Mouse (Mus musculus): Measurements from ENCODE around the gene Spdye4a. TPM values are rescaled to one million over a fixed set of nuclear protein-coding genes. Genes with fewer than 3 reads are reported as not detected.

Spdye4a gene
- total and polyA plus RNA-seq, 3 experiments: not detected

- peak; percentile 52 for DNase-seq (ENCODE audit: extremely low read depth)
- Histone ChIP-seq H3K27me3 (replicated peaks) (no peaks in the 10 kb centered on the region), H3K4me3 (replicated peaks in 1 of 3; ENCODE audit: low read depth in 2 of 3, low read length in 2 of 3, poor library complexity in 1 of 3) (peak within 1 kb of the TSS; percentile 84 to 94 (median 88)), H3K4me1 (ENCODE audit: control insufficient read depth in 1 of 2, insufficient read depth in 2 of 2) (peaks cover 16 to 21% of the 10 kb centered on the region in 2 experiments), H3K9me3 (replicated peaks; ENCODE audit: low read length) (no peaks in the 10 kb centered on the region), H3K4me2 (ENCODE audit: insufficient read depth, low read depth, poor library complexity, severe bottlenecking) (peak within 1 kb of the TSS; percentile 78), H3K36me3 (replicated peaks in 1 of 2; ENCODE audit: control insufficient read depth in 1 of 2, insufficient read depth in 1 of 2, low read length in 1 of 2) (peaks cover 0 to 17% of the 10 kb centered on the region in 2 experiments), H3K27ac (ENCODE audit: insufficient read depth, low read depth) (no peak within 1 kb of the TSS), H3K79me2 (replicated peaks; ENCODE audit: control insufficient read depth, extremely low read depth, insufficient read depth, poor library complexity, severe bottlenecking) (no peaks in the 10 kb centered on the region), H3K9ac (ENCODE audit: insufficient read depth, low read depth) (peak within 1 kb of the TSS; percentile 91)
- dilution Hi-C loops (cut with MboI; ENCODE audit: extremely low pct_ligation_motif_present, extremely low pct_unique_long_range_greater_than_20kb, low sequenced_read_pairs) (no loop called here), in situ Hi-C loops (cut with MboI; ENCODE audit: low pct_ligation_motif_present, low pct_unique_long_range_greater_than_20kb, low sequenced_read_pairs) (no loop called here)
- TF ChIP-seq NELFE (IDR thresholded peaks at IDR 0.05; ENCODE audit: low read depth, low read length): peak; percentile 84
- TF ChIP-seq MYC (IDR thresholded peaks at IDR 0.05; ENCODE audit: low read depth, low read length): no peak
- peak; percentile 21; the same call in 1 of the 2 replicates for TF ChIP-seq NRF1 (IDR thresholded peaks at IDR 0.05; ENCODE audit: low read depth, low read length)
- TF ChIP-seq IRF4 (IDR thresholded peaks at IDR 0.05; ENCODE audit: low read depth, low read length): no peak
- peak; percentile 45 for TF ChIP-seq USF1 (IDR thresholded peaks at IDR 0.05; ENCODE audit: low read depth, low read length)
- TF ChIP-seq SMC3 (IDR thresholded peaks at IDR 0.05; ENCODE audit: low read depth, low read length): no peak
- peak; percentile 58 for TF ChIP-seq MXI1 (IDR thresholded peaks at IDR 0.05; ENCODE audit: low read depth, low read length)
- peak; percentile 65 for TF ChIP-seq HCFC1 (IDR thresholded peaks at IDR 0.05; ENCODE audit: low read depth, low read length)
- TF ChIP-seq RCOR1 (conservative IDR thresholded peaks at IDR 0.05; ENCODE audit: low read depth, low read length): no peak
- no peak for TF ChIP-seq MEF2A (IDR thresholded peaks at IDR 0.05; ENCODE audit: borderline replicate concordance, low read depth, low read length)
- TF ChIP-seq ZNF384 (IDR thresholded peaks at IDR 0.05; ENCODE audit: low read depth, low read length): no peak
- TF ChIP-seq ELF1 (IDR thresholded peaks at IDR 0.05; ENCODE audit: low read depth, low read length): peak; percentile 79
- peak; percentile 79 for TF ChIP-seq ZMIZ1 (IDR thresholded peaks at IDR 0.05; ENCODE audit: low read depth, low read length)
- no peak for TF ChIP-seq JUN (IDR thresholded peaks at IDR 0.05; ENCODE audit: insufficient read depth, low read depth, low read length)
- no peak for TF ChIP-seq UBTF (IDR thresholded peaks at IDR 0.05; ENCODE audit: low read depth, low read length)
- no peak for TF ChIP-seq JUND (conservative IDR thresholded peaks at IDR 0.05; ENCODE audit: low read depth, low read length)
- no peak for TF ChIP-seq PAX5 (IDR thresholded peaks at IDR 0.05; ENCODE audit: low read length)
- no peak; the same call in none of the 2 replicates for TF ChIP-seq TCF12 (IDR thresholded peaks at IDR 0.05; ENCODE audit: low read depth, low read length)
- TF ChIP-seq MAX (IDR thresholded peaks at IDR 0.05; ENCODE audit: low read length): peak; percentile 48; the same call in 1 of the 2 replicates
- no peak for TF ChIP-seq ZKSCAN1 (IDR thresholded peaks at IDR 0.05; ENCODE audit: borderline replicate concordance, low read depth, low read length)
- no peak for TF ChIP-seq BHLHE40 (IDR thresholded peaks at IDR 0.05; ENCODE audit: low read depth, low read length)
- no peak for TF ChIP-seq CTCF (conservative IDR thresholded peaks at IDR 0.05 in 1 of 2, IDR thresholded peaks at IDR 0.05 in 1 of 2; ENCODE audit: low read depth in 2 of 2, low read length in 2 of 2)
- no peak for TF ChIP-seq RAD21 (IDR thresholded peaks at IDR 0.05; ENCODE audit: low read depth, low read length)
- 0 out of 2 replicates have a peak, but pooled peaks have one; percentile 34 for TF ChIP-seq CHD2 (IDR thresholded peaks at IDR 0.05; ENCODE audit: low read length)
- TF ChIP-seq SIN3A (IDR thresholded peaks at IDR 0.05; ENCODE audit: low read length): peak; percentile 34; the same call in 1 of the 2 replicates
- no peak for TF ChIP-seq GABPA (IDR thresholded peaks at IDR 0.05; ENCODE audit: insufficient replicate concordance, low read depth, low read length)
- TF ChIP-seq TBP (conservative IDR thresholded peaks at IDR 0.05; ENCODE audit: low read depth, low read length): no peak
- peak; percentile 84 for TF ChIP-seq POLR2A (IDR thresholded peaks at IDR 0.05; ENCODE audit: low read depth, low read length)
- peak; percentile 72 for TF ChIP-seq MAZ (IDR thresholded peaks at IDR 0.05; ENCODE audit: low read depth, low read length)
- TF ChIP-seq EP300 (IDR thresholded peaks at IDR 0.05; ENCODE audit: low read length): no peak
Observed at GRCm38 (mm10) chr5:143269363-143270150, 42.9 kb upstream of the Spdye4a start, which contains the start of gene Zfp316. Gene Zfp316 (minus strand): TSS chr5:143270022.

Data from CH12.LX (cell line).